Mouse (Mus musculus): ENCODE measurements around the gene Apex1.
"Not testable (repeated sequence)": the region's sequence is repeated elsewhere in the genome, so short reads cannot be mapped to it uniquely, and the experiment has no call there.

Gene Apex1

DNA sequence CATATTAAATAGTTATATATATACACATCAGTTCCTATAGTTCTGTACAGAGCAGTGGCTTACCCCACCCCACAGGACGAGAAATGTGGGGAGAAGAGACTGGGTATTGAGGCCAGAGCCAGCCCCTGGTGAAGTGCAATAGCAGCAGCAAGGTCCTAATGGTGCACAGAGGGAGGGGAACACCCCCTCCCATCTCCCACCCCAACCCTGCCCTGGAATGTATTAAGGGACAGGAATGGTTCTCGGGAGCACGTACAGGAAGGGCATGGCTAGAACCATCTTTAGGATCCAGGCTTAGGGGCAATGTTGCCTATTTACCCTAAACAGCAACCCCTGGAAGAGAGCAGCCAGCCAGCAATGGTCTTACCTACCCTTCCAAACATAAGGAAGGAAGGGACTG is 2.6 kb downstream of the Apex1 start:
- peak; percentile 13 for DNase-seq (ENCODE audit: low read depth)

DNA sequence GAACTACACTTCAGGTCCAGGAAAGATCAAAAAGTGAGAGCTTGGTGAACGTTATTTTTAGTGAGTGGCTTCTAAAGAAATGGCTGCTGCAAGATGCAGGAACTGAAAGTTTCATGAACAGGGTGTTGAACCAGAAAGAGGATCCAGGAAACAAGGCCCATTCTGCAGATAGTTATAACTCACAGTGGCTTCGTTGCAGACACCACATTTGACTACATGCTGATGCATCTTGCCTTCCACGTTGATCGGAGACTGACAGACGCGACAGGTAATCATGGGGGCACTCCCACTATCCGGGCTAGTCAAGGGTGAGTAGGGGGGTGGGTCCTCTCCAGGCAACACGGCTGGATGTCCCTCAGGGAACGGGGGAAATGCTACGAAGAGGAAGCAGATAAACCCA is 5.2 kb downstream of the Apex1 start:
- DNase-seq (ENCODE audit: low read depth): no peak

DNA sequence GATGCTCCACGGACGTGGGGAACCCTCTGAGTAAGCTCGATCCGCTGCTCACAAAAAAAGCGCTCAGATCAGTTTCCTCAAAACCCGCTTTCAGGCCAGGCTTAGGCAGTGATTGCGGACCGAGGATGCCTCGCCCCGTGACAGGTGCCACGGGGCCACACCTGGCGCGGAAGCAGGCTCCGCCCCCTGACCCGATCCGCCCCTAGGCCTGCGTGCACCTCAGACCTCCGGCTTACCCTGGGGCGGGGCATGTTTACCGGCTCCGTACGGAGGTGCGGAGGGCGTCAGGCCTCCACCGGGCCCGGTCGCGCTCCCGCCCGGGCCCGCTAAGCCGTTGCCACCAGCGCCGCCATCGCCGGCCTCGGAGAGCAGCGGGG is 5.6 kb downstream of the Apex1 start:
- DNase-seq (ENCODE audit: low read depth): peak; percentile 87

DNA sequence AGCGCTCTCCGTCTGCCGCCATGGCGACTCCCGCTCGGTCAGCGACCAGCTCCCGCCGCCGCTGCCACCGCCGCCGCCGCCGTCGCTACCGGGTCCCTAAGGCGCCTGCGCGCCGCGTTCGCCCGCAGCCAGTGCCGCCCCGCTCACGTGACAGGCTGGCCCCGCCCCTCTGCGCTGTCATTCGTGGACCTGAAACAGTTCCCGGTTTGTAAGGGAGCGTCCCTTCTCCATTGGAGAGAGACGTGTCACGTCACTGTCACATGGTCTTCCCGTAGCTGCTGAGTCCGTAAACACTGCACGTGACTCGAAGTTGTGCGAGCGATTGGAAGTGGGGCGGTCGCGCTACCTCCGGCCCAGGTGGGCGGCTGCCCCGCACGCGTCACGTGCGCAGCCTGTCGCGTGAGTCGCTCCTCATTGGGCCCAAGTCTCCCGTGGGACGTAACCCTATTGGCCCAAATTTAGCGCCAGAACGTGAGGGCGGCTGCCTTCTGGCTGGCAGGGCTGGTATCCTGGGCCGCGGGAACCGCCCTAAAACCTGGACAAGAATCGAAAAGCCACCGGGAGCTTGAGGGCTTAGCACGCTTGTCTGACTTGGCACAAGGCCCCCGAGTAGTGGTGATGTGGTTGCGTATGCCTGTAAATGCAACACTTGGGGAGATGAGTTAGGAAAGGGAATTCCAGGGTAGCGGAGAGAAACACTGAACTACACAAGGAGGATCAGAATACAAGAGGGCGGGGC is 6.2 kb downstream of the Apex1 start, which contains the start of the genes Pip4p1 and Pnp:
TSS of gene Pip4p1 (minus strand) at position 103 of the 739 bp plus-strand sequence.
TSS of gene Pnp (plus strand) at position 329 of the 739 bp plus-strand sequence.
- peak; percentile 99 for DNase-seq (ENCODE audit: low read depth)

DNA sequence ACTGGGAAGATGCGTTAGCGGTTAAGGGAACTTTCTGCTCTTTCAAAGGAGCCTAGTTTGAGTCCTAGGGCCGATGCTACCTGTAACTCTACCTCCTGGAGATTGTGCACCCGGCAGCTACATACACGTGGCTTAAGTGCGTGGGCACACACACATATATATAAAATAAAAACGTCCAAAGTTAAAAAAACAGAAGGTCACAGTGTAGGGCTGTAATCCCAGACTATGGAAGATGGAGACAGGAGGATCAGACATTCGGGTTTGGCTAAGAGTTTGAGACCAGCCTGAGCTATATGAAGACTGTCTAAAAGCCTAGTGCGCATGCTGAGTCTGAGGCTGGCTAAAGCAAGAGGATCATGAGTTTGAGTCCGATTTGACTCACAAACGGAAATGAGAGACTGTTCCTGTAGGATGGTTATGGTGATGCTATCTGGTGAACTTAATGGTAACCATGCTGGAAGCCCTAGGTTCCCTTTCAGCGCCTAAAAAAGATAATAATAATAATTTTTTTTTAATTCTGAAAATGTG is 6.8 kb downstream of the Apex1 start:
- no peak for DNase-seq (ENCODE audit: low read depth)

DNA sequence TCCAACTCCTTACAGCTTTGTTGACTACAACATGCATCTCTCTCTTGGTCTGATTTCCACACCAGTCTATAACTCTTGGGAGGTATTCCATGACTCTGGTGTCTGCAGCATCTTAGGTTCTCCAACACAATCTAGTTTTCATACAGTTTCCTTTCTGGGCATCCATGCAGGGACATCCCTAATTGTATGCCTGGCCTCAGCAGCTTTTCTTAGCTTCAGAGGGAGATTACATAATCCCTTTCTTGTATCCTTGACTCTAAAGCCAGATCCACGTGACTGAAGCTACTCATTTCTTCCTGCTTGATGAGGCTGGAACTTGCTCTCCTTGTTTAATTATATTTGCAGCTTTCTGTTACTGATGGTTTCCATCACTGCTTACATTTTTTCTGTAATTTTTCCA is 11.9 kb downstream of the Apex1 start:
- no peak for DNase-seq (ENCODE audit: low read depth)

DNA sequence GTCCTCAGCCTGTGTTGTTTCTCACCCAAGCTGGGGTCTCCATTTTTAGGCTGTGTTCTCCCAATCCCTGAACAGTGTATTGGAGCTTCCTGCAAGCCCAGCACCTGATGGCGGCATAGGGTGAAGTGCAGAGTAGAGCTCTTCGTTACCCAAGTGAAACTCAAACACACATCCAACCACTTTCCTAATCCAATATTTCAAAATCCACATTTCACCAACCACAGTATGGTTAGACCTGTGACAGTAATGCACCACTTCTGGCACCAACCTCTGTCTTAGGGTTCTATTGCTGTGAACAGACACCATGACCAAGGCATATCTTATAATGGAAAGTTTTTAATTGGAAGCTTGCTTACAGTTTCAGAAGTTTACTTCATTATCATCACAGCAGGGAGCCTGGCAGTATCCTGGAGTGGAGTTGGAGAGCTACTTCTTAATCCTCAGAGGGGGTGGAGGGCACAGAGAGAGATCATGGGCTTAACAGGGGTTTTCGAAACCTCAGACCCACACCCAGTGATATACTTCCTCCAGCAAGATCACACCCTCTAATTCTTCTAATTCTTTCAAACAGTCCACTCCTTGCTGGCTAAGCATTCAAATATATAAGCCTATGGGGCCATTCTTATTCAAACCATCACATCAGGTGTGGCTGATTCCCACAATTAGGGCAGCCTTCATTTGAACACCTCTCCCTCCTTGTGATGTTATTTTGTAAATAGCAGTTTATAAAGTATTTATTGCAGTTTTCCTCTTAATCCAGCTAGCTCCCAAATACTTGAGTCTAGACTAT is 13.5 kb downstream of the Apex1 start:
- no peak for DNase-seq (ENCODE audit: low read depth)

DNA sequence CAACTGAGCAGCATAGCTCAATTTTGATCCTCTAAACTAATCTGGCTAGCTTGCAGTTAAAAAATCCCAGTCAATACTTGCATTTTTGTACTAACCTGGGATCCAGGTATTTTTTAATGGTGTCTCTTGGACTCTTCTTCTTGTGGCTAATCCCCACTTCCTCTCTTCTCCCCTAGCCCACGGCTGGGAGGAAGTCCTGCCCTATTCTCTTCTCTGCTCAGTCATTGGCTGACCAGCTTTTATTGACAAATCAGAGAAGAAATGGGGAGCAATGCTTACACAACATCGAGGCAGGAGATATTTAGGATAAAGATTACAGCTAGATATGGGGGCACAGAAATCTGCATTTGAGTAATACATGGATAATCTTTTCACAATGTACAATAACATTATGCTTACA is 14.2 kb downstream of the Apex1 start:
- DNase-seq (ENCODE audit: low read depth): no peak

DNA sequence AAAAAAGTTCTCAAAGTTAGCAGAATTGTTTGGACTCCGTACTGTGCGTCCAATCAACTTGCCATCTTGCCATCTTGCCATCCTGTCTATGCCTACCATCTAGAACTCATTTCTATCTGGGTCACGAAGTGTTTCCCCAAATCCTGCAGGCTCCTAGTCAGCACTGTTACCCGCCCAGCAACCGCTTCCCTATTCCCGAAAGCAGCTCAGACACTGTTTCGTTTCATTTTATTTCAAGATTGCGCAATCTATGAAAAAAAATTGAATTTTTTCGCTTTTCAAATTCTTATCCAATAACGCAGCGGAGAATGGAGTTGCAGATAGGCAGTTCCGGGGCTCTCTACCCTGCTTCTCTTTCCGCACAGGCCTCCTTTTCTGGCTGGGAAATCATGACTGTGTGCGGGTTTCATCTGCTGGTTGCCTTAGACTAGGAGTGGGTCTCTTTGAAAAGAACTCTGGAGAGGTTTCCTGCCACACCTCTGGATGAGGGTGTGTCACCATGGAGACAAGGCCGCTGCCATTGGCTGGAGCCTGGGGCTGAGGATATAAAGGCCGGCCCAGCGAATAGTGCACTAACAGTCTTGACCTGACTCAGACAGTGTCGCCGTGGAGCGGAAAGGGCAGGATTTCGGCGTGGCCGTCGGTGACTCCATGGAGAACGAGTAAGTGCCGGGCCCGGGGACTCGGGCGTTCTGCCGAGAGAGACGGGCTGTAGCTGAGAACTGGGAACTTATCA is 19.3 kb downstream of the Apex1 start, which contains the start of gene Gm49342:
TSS of gene Gm49342 (plus strand) at position 586 of the 736 bp plus-strand sequence.
- peak; percentile 89 for DNase-seq (ENCODE audit: low read depth)

DNA sequence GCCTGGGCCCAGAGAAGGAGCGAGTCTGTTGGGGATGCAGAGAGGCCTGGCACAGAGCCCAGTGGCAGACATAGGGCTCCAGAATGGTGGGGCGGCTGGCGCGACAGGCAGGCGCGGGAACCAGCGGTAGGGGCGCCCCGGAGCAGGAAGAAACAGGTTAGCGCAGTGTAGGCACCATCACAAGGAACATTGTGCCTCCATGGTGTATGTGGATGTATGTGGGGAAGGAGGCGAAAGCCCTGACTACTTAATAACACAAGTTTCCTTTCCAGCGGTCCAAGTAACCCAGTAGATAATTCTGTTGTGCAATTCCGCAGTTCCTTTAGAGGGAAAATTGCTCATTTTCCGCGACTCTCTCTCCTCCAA is 19.9 kb downstream of the Apex1 start:
- DNase-seq (ENCODE audit: low read depth): not testable (repeated sequence)

DNA sequence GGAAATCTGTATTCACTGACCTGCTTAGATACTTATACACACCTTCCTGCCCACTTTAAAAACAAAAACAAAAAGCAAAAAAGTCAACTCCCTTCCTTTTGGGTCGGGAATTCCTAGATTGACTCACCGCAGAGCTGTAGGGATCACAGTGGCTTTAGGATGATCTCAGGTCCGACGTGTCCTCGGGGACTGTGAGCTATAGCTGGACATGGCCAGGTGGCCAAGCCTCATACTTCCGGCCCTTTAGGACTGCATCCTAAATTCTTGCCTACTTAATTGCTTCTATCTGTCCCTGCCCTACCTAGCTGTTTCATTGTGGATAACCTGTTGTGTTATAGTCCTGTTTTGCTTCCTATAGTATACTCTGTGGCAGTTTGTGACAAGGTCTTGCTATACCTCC is 20.3 kb downstream of the Apex1 start:
- not testable (repeated sequence) for DNase-seq (ENCODE audit: low read depth)

DNA sequence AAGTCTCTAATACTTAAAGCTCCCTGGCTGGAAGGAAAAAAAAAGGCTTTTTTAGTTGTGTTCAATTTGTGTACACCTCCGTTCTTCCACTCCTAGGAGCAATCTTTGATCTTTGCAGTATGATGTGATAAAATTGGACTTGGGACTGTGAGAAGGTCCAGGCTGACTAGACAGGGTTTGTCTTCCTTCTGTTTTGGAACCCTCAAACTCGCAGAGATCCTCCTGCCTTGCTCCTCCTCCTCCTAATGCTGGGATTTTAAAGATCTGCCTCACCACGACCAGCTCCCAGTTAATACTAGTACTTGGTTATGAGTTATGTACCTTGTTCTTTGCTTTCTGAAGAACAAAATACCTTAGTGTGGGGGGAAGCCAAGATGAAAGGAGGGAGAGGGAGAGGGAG is 20.8 kb downstream of the Apex1 start:
- DNase-seq (ENCODE audit: low read depth): not testable (repeated sequence)

DNA sequence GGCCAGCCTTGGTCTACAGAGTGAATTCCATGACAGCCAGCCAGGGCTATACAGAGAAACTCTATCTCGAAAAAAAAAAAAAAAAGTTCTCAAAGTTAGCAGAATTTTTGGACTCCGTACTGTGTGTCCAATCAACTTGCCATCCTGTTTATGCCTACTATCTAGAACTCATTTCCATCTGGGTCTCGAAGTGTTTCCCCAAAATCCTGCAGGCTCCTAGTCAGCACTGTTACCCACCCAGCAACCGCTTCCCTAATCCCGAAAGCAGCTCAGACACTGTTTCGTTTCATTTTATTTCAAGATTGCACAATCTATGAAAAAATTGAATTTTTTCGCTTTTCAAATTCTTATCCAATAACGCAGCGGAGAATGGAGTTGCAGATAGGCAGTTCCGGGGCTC is 30.7 kb downstream of the Apex1 start:
- no peak for DNase-seq (ENCODE audit: low read depth)

DNA sequence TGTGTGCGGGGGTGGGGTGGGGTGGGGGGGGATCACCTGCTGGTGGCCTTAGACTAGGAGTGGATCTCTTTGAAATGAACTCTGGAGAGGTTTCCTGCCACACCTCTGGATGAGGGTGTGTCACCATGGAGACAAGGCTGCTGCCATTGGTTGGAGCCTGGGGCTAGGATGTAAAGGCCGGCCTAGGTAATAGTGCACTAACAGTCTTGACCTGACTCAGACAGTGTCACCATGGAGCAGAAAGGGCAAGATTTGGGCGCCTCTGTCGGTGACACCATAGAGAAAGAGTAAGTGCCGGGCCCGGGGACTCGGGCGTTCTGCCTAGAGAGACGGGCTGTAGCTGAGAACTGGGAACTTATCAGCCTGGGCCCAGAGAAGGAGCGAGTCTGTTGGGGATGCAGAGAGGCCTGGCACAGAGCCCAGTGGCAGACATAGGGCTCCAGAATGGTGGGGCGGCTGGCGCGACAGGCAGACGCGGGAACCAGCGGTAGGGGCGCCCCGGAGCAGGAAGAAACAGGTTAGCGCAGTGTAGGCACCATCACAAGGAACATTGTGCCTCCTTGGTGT is 31.3 kb downstream of the Apex1 start, which contains the start of gene Pnp2:
TSS of gene Pnp2 (plus strand) at position 51 of the 567 bp plus-strand sequence.
- DNase-seq (ENCODE audit: low read depth): peak; percentile 48

DNA sequence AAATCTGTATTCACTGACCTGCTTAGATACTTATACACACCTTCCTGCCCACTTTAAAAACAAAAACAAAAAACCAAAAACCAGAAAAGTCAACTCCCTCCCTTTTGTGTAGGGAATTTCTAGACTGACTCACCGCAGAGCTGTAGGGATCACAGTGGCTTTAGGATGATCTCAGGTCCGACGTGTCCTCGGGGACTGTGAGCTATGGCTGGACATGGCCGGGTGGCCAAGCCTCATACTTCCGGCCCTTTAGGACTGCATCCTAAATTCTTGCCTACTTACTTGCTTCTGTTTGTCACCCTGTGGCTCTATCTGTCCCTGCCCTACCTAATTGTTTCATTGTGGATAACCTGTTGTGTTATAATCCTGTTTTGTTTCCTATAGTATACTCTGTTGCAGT is 32.0 kb downstream of the Apex1 start:
- DNase-seq (ENCODE audit: low read depth): not testable (repeated sequence)

DNA sequence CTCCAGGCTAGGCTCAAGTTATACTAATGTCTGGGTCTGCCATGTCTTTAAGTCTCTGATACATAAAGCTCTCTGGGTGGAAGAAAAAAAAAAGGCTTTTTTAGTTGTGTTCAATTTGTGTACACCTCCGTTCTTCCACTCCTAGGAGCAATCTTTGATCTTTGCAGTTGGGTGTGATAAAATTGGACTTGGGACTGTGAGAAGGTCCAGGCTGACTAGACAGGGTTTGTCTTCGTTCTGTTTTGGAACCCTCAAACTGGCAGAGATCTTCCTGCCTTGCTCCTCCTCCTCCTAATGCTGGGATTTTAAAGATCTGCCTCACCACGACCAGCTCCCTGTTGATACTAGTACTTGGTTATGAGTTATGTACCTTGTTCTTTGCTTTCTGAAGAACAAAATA is 32.4 kb downstream of the Apex1 start:
- DNase-seq (ENCODE audit: low read depth): not testable (repeated sequence)

DNA sequence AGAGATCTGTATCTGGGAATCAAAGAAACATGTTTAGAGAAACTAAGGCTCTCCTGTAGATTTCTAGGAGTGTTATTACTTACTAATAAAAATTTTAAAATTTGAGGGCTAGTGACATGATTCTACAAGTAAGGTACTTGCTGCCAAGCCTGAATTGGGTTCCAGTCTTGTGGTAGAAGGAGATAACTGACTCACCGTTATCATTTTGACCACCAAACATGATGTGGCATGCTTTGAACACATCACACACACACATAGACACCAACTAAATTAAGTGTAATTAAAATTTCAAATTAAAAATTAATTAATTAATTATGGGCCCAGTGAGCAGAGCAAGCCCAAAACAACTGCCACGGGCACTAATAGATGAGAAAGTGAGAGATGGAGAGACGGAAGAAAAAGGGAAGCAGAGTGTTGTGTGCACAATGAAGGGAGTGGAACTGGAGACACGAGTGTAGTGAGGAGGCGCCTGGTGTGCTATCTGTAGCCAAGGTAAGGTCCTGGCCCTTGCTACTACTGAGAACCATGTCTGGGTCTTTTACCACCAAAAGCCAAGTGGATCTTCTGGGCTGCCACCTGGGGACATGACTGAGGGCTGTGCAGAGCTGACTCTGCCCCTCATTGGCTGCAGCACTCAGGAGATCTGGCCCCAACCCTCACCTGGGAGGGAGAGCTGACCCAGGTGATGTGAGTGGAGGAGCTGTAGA is 33.7 kb downstream of the Apex1 start:
- not testable (repeated sequence) for DNase-seq (ENCODE audit: low read depth)

DNA sequence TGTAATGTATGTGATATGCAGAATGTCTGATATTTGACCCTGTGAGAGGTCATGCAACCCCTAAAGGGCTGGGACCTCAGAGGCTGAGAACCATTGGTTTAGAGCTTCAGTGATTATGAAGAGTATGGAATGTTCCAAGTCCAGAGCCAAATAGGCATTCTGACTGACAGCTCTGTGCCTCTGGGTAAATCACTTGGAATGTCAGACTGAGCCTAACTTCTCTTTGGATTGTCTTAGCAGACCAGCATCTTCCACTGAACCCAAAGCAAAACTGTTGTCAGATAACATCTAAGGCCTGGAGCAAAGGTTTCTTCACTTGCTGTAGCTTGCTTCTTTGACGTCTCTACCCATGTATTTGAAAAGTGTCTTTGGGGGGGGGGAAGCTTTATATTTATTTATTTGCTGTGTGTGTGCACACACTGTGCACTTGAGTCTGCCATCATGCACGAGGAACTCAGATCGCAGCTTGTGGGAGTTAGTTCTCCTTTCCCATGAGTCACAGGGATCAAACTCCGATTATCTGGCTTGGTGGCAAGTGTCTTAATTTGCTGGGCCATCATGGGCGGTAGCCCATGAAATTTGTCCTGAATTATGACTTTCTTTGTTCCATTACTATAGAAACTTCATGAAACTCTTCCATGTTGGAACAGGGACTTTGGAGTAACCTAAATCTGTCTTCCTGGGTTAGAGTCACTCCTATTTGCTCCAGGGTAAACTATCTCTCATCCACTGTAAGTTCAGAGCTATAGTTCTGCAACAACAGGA is 43.6 kb downstream of the Apex1 start:
- DNase-seq (ENCODE audit: low read depth): no peak

DNA sequence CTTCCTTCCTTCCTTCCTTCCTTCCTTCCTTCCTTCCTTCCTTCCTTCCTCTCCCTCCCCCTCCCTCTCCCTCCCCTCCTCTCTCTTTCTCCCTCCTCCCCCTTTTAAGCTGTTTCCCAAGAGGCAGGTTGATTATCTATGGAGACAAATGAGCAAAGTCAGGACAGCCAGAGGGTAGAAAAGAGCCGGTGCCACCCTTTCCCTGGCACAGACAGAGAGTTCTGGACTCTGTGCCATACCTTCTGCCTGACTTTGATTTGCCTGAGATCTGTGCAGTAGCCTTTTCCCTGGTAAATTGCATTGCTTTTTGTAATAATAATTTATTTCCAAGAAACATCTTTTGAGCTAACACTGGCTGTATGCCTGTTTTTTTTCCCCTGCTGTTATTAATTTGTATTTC is 44.3 kb downstream of the Apex1 start:
- no peak for DNase-seq (ENCODE audit: low read depth)

Measured in naive thymus-derived CD4-positive, alpha-beta T cell, adult 2 months (primary cell).